Mouse (Mus musculus) embryonic facial prominence, embryonic 11.5 days (tissue): ENCODE measurements around the gene Zfp213. TPM values are rescaled to one million over a fixed set of nuclear protein-coding genes. Genes with fewer than 3 reads are reported as not detected.

Experiments
- ATAC-seq: fragments of 200-750 bp; cut with Nextera tagmentation; replicated peaks from 2 replicates; pipeline ENCODE4 v1.8.0; 2017; ENCODE audit warnings: low read depth; ENCODE audit not compliant: insufficient number of reproducible peaks, low FRiP score, low TSS enrichment
- DNase-seq: peaks from one replicate; pipeline ENCODE4 v3.0.0-alpha.2; 2015; ENCODE audit warnings: low spot score
- H3K27ac ChIP-seq: fragments of 300-500 bp; sonication (generic); replicated peaks from 2 replicates; pipeline ENCODE4 v1.5.1; 2014; ENCODE audit warnings: mild to moderate bottlenecking, low read depth, low read length, control low read depth
- H3K27me3 ChIP-seq: fragments of 300-500 bp; sonication (generic); 2 replicates; pipeline ENCODE4 v1.6.1; 2014; ENCODE audit warnings: mild to moderate bottlenecking, low read length, moderate library complexity, mixed read lengths; ENCODE audit not compliant: control insufficient read depth, insufficient read depth
- H3K36me3 ChIP-seq: fragments of 300-500 bp; sonication (generic); replicated peaks from 2 replicates; pipeline ENCODE4 v1.6.1; 2014; ENCODE audit warnings: low read depth, mild to moderate bottlenecking, low read length, moderate library complexity, mixed read lengths; ENCODE audit not compliant: control insufficient read depth, insufficient read depth
- H3K4me1 ChIP-seq: fragments of 300-500 bp; sonication (generic); 2 replicates; pipeline ENCODE4 v1.6.1; 2014; ENCODE audit warnings: low read length, mixed read lengths; ENCODE audit not compliant: control insufficient read depth, insufficient read depth
- H3K4me2 ChIP-seq: fragments of 300-500 bp; sonication (generic); 2 replicates; pipeline ENCODE4 v1.6.1; 2014; ENCODE audit warnings: low read depth, mild to moderate bottlenecking, control low read depth, low read length, moderate library complexity
- H3K4me3 ChIP-seq: fragments of 300-500 bp; sonication (generic); 2 replicates; pipeline ENCODE4 v1.5.1; 2014; ENCODE audit warnings: low read depth, low read length, control low read depth
- H3K9ac ChIP-seq: fragments of 300-500 bp; sonication (generic); replicated peaks from 2 replicates; pipeline ENCODE4 v1.6.1; 2014; ENCODE audit warnings: mild to moderate bottlenecking, control low read depth, low read length
- H3K9me3 ChIP-seq: fragments of 300-500 bp; sonication (generic); replicated peaks from 2 replicates; pipeline ENCODE4 v1.6.1; 2016; ENCODE audit warnings: mild to moderate bottlenecking, low read length, inconsistent platforms, mixed read lengths; ENCODE audit not compliant: control insufficient read depth
- WGBS: fragments of 180-500 bp; shearing (Covaris S2); extraction: QIAGEN DNeasy Blood & Tissue Kit; methylation state at CpG from one replicate; pipeline ENCODE4 v1.1.7; 2014; 5-methylcytosine and 5-hydroxymethylcytosine counted together
- polyA plus RNA-seq: library from polyadenylated mRNA; unstranded; fragments of >200 nt; fragmentation: Nextera tagmentation; extraction: Ambion mirVana; gene quantifications from 2 replicates; pipeline ENCODE4 v1.2.1, GENCODE M21; 2014

Zfp213 gene
- polyA plus RNA-seq, 1 experiment from 2014 or later: 18.2 TPM

DNA sequence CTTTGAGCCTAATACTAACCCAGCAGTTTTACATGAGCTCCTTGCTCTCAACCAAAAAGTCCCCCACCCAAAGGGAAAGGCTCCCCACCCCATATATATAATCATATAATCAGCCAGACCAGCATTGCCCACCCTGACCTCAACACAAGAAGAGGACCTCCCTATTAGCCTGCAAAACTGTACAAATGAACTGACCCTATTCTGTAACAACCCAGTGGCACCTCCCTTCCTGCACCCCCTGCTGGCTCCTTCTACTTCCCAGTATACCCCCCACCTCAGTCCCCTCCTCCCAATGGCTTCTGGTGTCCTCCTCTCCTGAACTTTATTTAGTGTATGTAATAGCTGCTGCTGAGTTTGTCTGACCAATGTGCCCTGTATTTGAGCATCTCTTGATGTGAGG lies 12.6 kb downstream of the Zfp213 start:
- ATAC-seq (no peak), DNase-seq (no peak)
- Histone ChIP-seq H3K4me3 (peak overlapping the region; percentile 60), H3K9me3 (no peaks in the 10 kb centered on the region), H3K4me1 (no peaks in the 10 kb centered on the region), H3K4me2 (peak overlapping the region; percentile 80), H3K27me3 (no peaks in the 10 kb centered on the region), H3K9ac (no peak overlapping the region; the same call in 1 of the 2 replicates), H3K36me3 (0 out of 2 replicates have a peak, but pooled peaks cover 2% of the 10 kb centered on the region), H3K27ac (no peak overlapping the region)

GRCm38 (mm10) chr17:23550856-23551255 lies 13.2 kb downstream of the Zfp213 start:
- peak overlapping the region; percentile 62 for H3K9ac ChIP-seq
- peak overlapping the region; percentile 60 for H3K4me3 ChIP-seq
- 0 out of 2 replicates have a peak overlapping the region, but pooled peaks have one; percentile 13 for H3K27ac ChIP-seq
- peak overlapping the region; percentile 80 for H3K4me2 ChIP-seq
- ATAC-seq (0 out of 2 replicates have a peak, but pooled peaks have one; percentile 5), DNase-seq (no peak)
- H3K27me3 ChIP-seq: no peaks in the 10 kb centered on the region
- 0% methylated on average over 15 of the region's 15 CpGs for WGBS
- H3K36me3 ChIP-seq: no peaks in the 10 kb centered on the region
- no peaks in the 10 kb centered on the region for H3K9me3 ChIP-seq
- no peaks in the 10 kb centered on the region for H3K4me1 ChIP-seq

DNA sequence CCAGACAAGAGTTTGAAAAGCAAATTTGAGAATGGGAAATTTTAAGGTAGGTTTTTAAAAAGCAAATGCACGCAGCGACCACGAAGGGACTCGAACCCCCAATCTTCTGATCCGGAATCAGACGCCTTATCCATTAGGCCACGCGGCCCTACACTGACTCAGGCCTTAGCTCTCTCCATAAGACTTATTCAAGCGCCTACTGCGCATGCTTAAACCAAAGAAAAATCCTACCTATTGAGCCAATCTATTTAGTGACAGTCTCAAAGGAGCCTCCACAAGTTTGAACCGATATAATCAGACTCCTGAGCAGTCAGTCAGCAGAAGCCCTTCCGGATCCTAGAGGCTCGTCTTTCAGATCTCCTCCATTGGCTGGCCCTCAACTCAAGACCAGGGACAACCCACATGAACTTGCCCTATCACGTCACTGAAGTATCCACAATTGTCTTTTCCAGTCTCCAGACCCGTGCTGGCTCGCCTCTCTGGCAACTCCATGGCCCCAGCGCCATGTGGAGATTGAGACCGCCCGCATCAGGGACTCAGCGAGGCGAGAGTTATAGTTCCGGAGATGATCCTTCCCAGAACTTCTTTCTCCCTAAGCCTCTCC lies 13.7 kb downstream of the Zfp213 start:
- H3K9ac ChIP-seq: peak overlapping the region; percentile 62
- peak overlapping the region; percentile 80 for H3K4me2 ChIP-seq
- no peaks in the 10 kb centered on the region for H3K9me3 ChIP-seq
- H3K4me1 ChIP-seq: no peaks in the 10 kb centered on the region
- no peaks in the 10 kb centered on the region for H3K27me3 ChIP-seq
- H3K4me3 ChIP-seq: peak overlapping the region; percentile 60
- under 1% methylated on average over 22 of the region's 22 CpGs for WGBS
- peak overlapping the region; percentile 44; the same call in 1 of the 2 replicates for H3K27ac ChIP-seq
- ATAC-seq (peak; percentile 65), DNase-seq (peak; percentile 94)
- H3K36me3 ChIP-seq: no peaks in the 10 kb centered on the region

GRCm38 (mm10) chr17:23549441-23549840 lies 14.6 kb downstream of the Zfp213 start:
- DNase-seq (no peak), ATAC-seq (no peak)
- 5% methylated on average over 9 of the region's 9 CpGs for WGBS

DNA sequence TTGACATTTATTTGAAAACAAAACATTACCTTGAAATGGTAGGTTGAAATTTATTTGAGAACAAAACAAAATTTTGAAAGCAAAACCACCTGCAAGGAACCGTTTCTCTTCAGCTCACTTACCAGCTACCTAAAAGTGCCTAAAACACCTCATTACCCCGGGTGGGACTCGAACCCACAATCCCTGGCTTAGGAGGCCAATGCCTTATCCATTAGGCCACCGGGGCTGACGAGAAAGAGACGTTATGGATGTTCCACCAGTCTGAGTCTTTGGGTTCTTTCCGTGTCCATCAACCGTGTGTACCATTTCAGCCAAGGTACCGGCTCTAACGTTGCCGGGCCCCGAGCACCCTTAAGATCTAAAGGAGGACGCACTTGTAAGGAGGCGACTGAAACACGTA lies 15.4 kb downstream of the Zfp213 start:
- no peaks in the 10 kb centered on the region for H3K27me3 ChIP-seq
- H3K4me3 ChIP-seq: peak overlapping the region; percentile 60
- peak overlapping the region; percentile 80 for H3K4me2 ChIP-seq
- no peaks in the 10 kb centered on the region for H3K4me1 ChIP-seq
- DNase-seq (peak; percentile 92), ATAC-seq (0 out of 2 replicates have a peak, but pooled peaks have one; percentile 4)
- no peaks in the 10 kb centered on the region for H3K36me3 ChIP-seq
- no peak overlapping the region; the same call in 1 of the 2 replicates for H3K9ac ChIP-seq
- 0% methylated on average over 15 of the region's 15 CpGs for WGBS
- H3K9me3 ChIP-seq: no peaks in the 10 kb centered on the region
- H3K27ac ChIP-seq: no peak overlapping the region

More at GRCm38 (mm10) chr17:23549441-23549840, 14.6 kb downstream of the Zfp213 start:
- peak overlapping the region; percentile 60 for H3K4me3 ChIP-seq
- no peaks in the 10 kb centered on the region for H3K4me1 ChIP-seq
- H3K36me3 ChIP-seq: no peaks in the 10 kb centered on the region
- H3K9me3 ChIP-seq: no peaks in the 10 kb centered on the region
- peak overlapping the region; percentile 80 for H3K4me2 ChIP-seq
- no peak overlapping the region for H3K9ac ChIP-seq
- no peaks in the 10 kb centered on the region for H3K27me3 ChIP-seq
- H3K27ac ChIP-seq: no peak overlapping the region

DNA sequence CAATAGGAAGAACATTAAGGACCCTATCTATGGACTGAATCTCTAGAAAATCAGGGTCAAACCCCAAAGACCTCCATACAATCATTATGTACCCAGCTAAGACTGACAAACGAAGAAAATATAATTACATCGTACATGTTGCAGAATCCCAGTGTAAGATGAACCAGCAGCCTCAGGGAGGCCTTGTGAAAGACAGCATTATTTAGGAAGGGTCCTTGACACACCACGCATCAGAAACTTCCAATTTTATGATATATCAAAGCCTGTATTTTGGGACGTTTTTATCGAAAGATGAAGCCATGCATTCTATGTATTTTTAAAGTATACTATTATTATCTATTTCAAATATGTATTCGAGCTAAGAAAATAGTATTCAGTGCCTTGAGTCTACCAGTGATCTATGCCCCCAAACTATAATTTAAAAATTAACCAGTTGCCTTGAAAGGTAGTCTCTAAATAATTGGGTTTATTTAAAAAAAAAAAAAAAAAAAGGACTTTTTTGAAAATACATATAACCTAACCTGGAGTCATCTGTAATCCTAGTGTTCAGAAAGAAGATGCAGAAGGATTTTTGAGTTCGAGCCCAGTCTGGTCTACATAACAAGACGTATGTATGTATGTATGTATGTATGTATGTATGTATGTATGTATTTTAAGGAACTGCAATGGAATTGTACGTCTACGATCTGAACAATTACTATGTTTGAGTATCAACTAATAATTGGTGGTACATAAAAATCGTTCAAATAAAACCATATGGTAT lies 16.2 kb downstream of the Zfp213 start:
- Histone ChIP-seq H3K27me3 (no peaks in the 10 kb centered on the region), H3K36me3 (no peaks in the 10 kb centered on the region), H3K4me2 (no peak overlapping the region), H3K27ac (no peak overlapping the region), H3K4me3 (no peak overlapping the region), H3K4me1 (no peaks in the 10 kb centered on the region), H3K9me3 (no peaks in the 10 kb centered on the region), H3K9ac (no peak overlapping the region)
- no peak for DNase-seq
- no peak for ATAC-seq
- WGBS: 49% methylated on average over 11 of the region's 11 CpGs

DNA sequence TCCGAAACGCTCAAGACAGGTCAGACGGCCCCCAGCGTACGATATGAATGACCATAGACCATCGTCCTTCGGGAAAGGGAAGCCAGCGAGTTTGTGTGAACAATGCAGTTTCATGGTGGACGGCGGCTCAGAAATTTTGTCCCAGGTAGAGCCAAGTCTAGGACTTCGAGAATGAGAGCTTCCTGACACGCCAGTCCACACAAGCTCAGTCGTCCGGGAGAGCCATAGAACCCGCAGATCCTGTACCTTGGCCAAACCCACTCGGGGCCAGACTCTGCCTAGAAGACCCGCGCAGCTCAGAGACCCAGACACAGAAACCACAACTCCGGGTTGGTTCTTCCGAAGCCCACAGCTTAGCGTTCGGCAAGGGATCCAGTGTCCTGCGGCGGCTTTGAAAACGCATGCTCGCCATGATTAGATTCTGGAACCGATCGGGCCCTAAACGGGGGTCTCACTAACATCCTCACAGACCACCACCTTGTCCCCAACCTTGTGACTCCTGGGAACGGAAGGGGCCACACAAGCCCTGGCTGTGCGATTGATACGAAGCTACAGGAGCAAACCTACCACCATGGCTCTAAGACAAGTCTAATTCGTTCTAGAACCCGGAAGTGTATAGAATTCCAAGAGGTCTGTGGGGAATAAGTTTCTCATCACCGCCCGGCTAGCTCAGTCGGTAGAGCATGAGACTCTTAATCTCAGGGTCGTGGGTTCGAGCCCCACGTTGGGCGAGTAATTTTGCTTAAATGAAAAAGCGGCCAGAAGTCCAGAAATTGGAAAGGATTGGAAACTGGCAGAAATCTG lies 17.1 kb downstream of the Zfp213 start:
- Histone ChIP-seq H3K27me3 (no peaks in the 10 kb centered on the region), H3K27ac (no peak overlapping the region; the same call in 1 of the 2 replicates), H3K4me1 (no peaks in the 10 kb centered on the region), H3K36me3 (no peaks in the 10 kb centered on the region), H3K4me3 (peak overlapping the region; percentile 60), H3K9me3 (no peaks in the 10 kb centered on the region), H3K4me2 (peak overlapping the region; percentile 42), H3K9ac (peak overlapping the region; percentile 74)
- WGBS: under 1% methylated on average over 42 of the region's 42 CpGs
- ATAC-seq (peak; percentile 8), DNase-seq (peak; percentile 91)
